Mouse (Mus musculus): ENCODE results near the gene Wfdc10. TPM values are rescaled to one million over a fixed set of nuclear protein-coding genes. Genes with fewer than 3 reads are reported as not detected.

Wfdc10 gene
- polyA plus RNA-seq, 1 experiment from 2014 or later, result not detected

DNA sequence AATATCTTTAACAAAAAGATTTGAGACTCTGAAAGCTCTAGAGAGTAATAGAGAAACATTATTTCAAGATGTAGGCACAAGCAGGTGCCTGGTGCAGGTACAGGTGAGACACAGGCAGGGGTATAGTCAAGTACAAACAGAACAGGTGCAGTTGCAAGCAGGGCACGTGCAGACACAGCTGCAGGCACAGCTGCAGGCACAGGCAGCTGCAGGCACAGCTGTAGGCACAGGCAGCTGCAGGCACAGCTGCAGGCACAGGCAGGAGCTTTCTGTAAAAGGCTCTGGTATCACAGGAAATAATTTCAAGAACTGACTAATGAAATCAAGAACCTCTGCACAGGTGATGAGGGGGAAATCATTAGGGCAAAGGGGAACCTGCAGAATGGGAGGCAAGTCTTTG is 15.1 kb downstream of the Wfdc10 start:
- H3K36me3 ChIP-seq (replicated peaks; ENCODE audit: insufficient read depth, low read length), result no peaks in the 10 kb centered on the region
- 15% methylated on average over 1 of the region's 1 CpGs for WGBS (ENCODE audit: insufficient replicate concordance)
- no peak overlapping the region for H3K4me2 ChIP-seq (ENCODE audit: low read depth, low read length)
- H3K9me3 ChIP-seq (ENCODE audit: low read length), result no peaks in the 10 kb centered on the region
- DNase-seq (no peak), ATAC-seq (no peak)
- TF ChIP-seq CTCF (IDR thresholded peaks at IDR 0.05; ENCODE audit: low read depth) (no peak), EP300 (IDR thresholded peaks at IDR 0.05; ENCODE audit: low read depth) (no peak)
- no peaks in the 10 kb centered on the region for H3K4me1 ChIP-seq (ENCODE audit: insufficient read depth)
- H3K4me3 ChIP-seq (ENCODE audit: low read depth, low read length), result no peak overlapping the region
- no peaks in the 10 kb centered on the region for H3K27me3 ChIP-seq (ENCODE audit: insufficient read depth, low read length)
- no peak overlapping the region for H3K27ac ChIP-seq (ENCODE audit: low read depth)
- no peak overlapping the region for H3K9ac ChIP-seq (replicated peaks)

GRCm38 (mm10) chr2:164673987-164674386 is 18.1 kb downstream of the Wfdc10 start, which contains the start of gene Wfdc11:
Gene Wfdc11 (minus strand): TSS chr2:164674087.
- WGBS (ENCODE audit: insufficient replicate concordance), result 65% methylated on average over 7 of the region's 7 CpGs
- Histone ChIP-seq H3K4me3 (ENCODE audit: low read depth, low read length) (no peak within 1 kb of the TSS), H3K27ac (ENCODE audit: low read depth) (no peak within 1 kb of the TSS), H3K27me3 (ENCODE audit: insufficient read depth, low read length) (no peaks in the 10 kb centered on the region), H3K9ac (replicated peaks) (no peak within 1 kb of the TSS), H3K4me1 (ENCODE audit: insufficient read depth) (peaks cover 2% of the 10 kb centered on the region; the same call in 1 of the 2 replicates), H3K36me3 (replicated peaks; ENCODE audit: insufficient read depth, low read length) (no peaks in the 10 kb centered on the region), H3K4me2 (ENCODE audit: low read depth, low read length) (no peak within 1 kb of the TSS), H3K9me3 (ENCODE audit: low read length) (no peaks in the 10 kb centered on the region)
- TF ChIP-seq CTCF (IDR thresholded peaks at IDR 0.05; ENCODE audit: low read depth) (no peak), EP300 (IDR thresholded peaks at IDR 0.05; ENCODE audit: low read depth) (no peak)
- DNase-seq (no peak), ATAC-seq (no peak)

DNA sequence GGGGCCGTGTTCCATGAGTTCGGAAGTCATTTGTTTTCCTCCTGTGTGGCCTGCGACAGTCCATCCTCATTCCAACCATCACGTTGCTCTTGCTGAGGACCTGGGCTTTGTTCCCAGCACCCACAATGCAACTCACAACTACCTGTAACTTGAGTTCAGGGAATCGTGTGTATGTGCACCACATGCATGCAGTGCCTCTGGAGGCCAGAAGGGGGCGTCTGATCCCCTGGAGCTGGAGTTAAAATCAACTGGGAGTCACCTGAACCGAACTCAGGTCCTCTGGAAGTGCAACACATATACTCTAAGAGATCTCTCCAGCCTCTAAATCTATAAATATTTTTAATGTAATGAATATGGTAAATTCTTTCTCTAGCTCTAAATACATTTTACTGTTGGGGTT is 20.3 kb downstream of the Wfdc10 start:
- no peaks in the 10 kb centered on the region for H3K36me3 ChIP-seq (replicated peaks; ENCODE audit: insufficient read depth, low read length)
- no peaks in the 10 kb centered on the region for H3K27me3 ChIP-seq (ENCODE audit: insufficient read depth, low read length)
- H3K4me3 ChIP-seq (ENCODE audit: low read depth, low read length), result no peak overlapping the region
- DNase-seq (no peak), ATAC-seq (no peak)
- no peaks in the 10 kb centered on the region for H3K9me3 ChIP-seq (ENCODE audit: low read length)
- no peak overlapping the region for H3K27ac ChIP-seq (ENCODE audit: low read depth)
- H3K9ac ChIP-seq (replicated peaks), result no peak overlapping the region
- whole genome bisulfite sequencing (ENCODE audit: insufficient replicate concordance), result 73% methylated on average over 7 of the region's 7 CpGs
- peak; percentile 55 for TF ChIP-seq CTCF (IDR thresholded peaks at IDR 0.05; ENCODE audit: low read depth)
- no peak for TF ChIP-seq EP300 (IDR thresholded peaks at IDR 0.05; ENCODE audit: low read depth)
- peaks cover 7% of the 10 kb centered on the region for H3K4me1 ChIP-seq (ENCODE audit: insufficient read depth)
- no peak overlapping the region for H3K4me2 ChIP-seq (ENCODE audit: low read depth, low read length)

GRCm38 (mm10) chr2:164676916-164677685 is 21.3 kb downstream of the Wfdc10 start:
- no peak overlapping the region for H3K4me2 ChIP-seq (ENCODE audit: low read depth, low read length)
- peaks cover 7% of the 10 kb centered on the region for H3K4me1 ChIP-seq (ENCODE audit: insufficient read depth)
- TF ChIP-seq EP300 (IDR thresholded peaks at IDR 0.05; ENCODE audit: low read depth) (no peak), CTCF (IDR thresholded peaks at IDR 0.05; ENCODE audit: low read depth) (no peak)
- no peaks in the 10 kb centered on the region for H3K36me3 ChIP-seq (replicated peaks; ENCODE audit: insufficient read depth, low read length)
- DNase-seq, result no peak
- H3K9me3 ChIP-seq (ENCODE audit: low read length), result no peaks in the 10 kb centered on the region
- ATAC-seq, result no peak
- 72% methylated on average over 16 of the region's 16 CpGs for WGBS (ENCODE audit: insufficient replicate concordance)
- H3K27ac ChIP-seq (ENCODE audit: low read depth), result no peak overlapping the region
- no peaks in the 10 kb centered on the region for H3K27me3 ChIP-seq (ENCODE audit: insufficient read depth, low read length)
- H3K4me3 ChIP-seq (ENCODE audit: low read depth, low read length), result no peak overlapping the region
- no peak overlapping the region for H3K9ac ChIP-seq (replicated peaks)

- ATAC-seq (peak; percentile 80), DNase-seq (peak; percentile 88)
- TF ChIP-seq CTCF (IDR thresholded peaks at IDR 0.05; ENCODE audit: low read depth) (peak; percentile 87), EP300 (IDR thresholded peaks at IDR 0.05; ENCODE audit: low read depth) (no peak)
- Histone ChIP-seq H3K4me3 (ENCODE audit: low read depth, low read length) (peak overlapping the region; percentile 20; the same call in 1 of the 2 replicates), H3K27me3 (ENCODE audit: insufficient read depth, low read length) (no peaks in the 10 kb centered on the region), H3K36me3 (replicated peaks; ENCODE audit: insufficient read depth, low read length) (no peaks in the 10 kb centered on the region), H3K27ac (ENCODE audit: low read depth) (peak overlapping the region; percentile 62; the same call in 1 of the 2 replicates), H3K9me3 (ENCODE audit: low read length) (no peaks in the 10 kb centered on the region), H3K9ac (replicated peaks) (no peak overlapping the region), H3K4me1 (ENCODE audit: insufficient read depth) (peaks cover 7% of the 10 kb centered on the region), H3K4me2 (ENCODE audit: low read depth, low read length) (peak overlapping the region; percentile 60)
- WGBS (ENCODE audit: insufficient replicate concordance), result 18% methylated on average over 19 of the region's 19 CpGs
These were observed 23.2 kb downstream of the Wfdc10 start for GRCm38 (mm10) chr2:164678848-164679625.

DNA sequence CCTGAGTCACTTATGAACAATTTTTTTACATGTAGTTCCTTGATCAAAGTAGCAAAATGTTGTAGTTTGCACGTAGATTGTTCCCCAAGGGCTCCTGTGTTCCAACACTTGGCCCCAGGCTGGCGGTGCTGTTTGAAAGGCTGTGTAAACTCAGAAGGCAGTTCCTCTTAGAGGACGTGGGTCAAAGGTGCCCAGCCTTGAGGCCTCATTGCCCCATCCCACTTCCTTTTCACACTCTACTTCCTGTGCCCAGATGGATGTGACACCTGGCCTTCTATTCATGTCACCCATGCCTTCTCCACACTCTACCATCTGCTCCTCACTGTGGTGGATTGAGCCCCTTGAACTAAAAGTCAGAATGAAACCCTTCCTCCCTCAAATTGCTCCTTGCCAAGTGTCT is 24.1 kb downstream of the Wfdc10 start:
- H3K36me3 ChIP-seq (replicated peaks; ENCODE audit: insufficient read depth, low read length), result no peaks in the 10 kb centered on the region
- H3K9ac ChIP-seq (replicated peaks), result no peak overlapping the region
- peaks cover 7% of the 10 kb centered on the region for H3K4me1 ChIP-seq (ENCODE audit: insufficient read depth)
- H3K4me2 ChIP-seq (ENCODE audit: low read depth, low read length), result no peak overlapping the region
- peak; percentile 59 for ATAC-seq
- H3K27ac ChIP-seq (ENCODE audit: low read depth), result no peak overlapping the region
- WGBS (ENCODE audit: insufficient replicate concordance), result 13% methylated on average over 3 of the region's 3 CpGs
- no peak for TF ChIP-seq CTCF (IDR thresholded peaks at IDR 0.05; ENCODE audit: low read depth)
- no peak for TF ChIP-seq EP300 (IDR thresholded peaks at IDR 0.05; ENCODE audit: low read depth)
- no peaks in the 10 kb centered on the region for H3K9me3 ChIP-seq (ENCODE audit: low read length)
- no peaks in the 10 kb centered on the region for H3K27me3 ChIP-seq (ENCODE audit: insufficient read depth, low read length)
- no peak overlapping the region for H3K4me3 ChIP-seq (ENCODE audit: low read depth, low read length)
- peak; percentile 47 for DNase-seq
